Mouse (Mus musculus) bone marrow macrophage, adult 2 months (primary cell): ENCODE data around the gene Actg1.

ENCODE experiments used
- CTCF ChIP-seq: IDR thresholded peaks from 2 replicates; pipeline ENCODE4 v1.5.1; 2012; ENCODE audit warnings: low read depth, mild to moderate bottlenecking, low read length, moderate library complexity
- POLR2A ChIP-seq: IDR thresholded peaks from 2 replicates; pipeline ENCODE4 v1.6.1; 2012; ENCODE audit warnings: mild to moderate bottlenecking, low read depth, low read length, borderline replicate concordance

DNA sequence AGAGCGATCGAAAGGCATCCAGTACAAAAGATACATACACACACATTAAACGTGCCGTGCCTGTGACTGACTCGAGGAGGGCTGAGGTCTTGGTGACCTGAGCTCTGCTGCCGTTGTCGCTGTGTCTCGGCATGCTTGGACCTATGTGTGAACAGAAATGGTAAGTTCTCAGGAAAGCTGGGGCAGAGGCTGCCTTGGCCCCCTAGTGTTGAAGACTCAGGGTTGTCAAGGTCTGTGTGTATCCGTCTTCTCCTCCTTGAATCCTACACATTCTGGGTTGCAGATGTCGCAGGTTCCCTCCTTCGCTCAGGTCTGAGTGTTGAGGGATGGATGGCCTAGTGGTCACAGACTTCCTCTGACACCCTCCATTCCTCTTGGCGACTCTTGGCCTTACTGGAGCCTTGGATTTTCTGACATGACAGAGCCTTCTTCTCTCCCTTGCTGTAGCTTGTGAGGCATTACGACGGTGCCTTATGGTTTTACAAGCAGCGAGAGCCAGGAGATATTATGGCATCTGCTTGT is 8.0 kb upstream of the Actg1 start:
- TF ChIP-seq CTCF (no peak), POLR2A (no peak)
